Mouse (Mus musculus) limb, embryonic 13.5 days (tissue): ENCODE measurements around the gene Olfr1419. TPM values are rescaled to one million over a fixed set of nuclear protein-coding genes. Genes with fewer than 3 reads are reported as not detected.

Experiments
- ATAC-seq: fragments of 200-750 bp; cut with Nextera tagmentation; 2 replicates; pipeline ENCODE4 v1.8.0; 2017; ENCODE audit warnings: low read depth, moderate number of reproducible peaks, moderate TSS enrichment; ENCODE audit not compliant: low FRiP score
- H3K27ac ChIP-seq: fragments of 300-500 bp; sonication (generic); 2 replicates; pipeline ENCODE4 v1.5.1; 2015; ENCODE audit warnings: inconsistent platforms, mild to moderate bottlenecking, moderate library complexity
- H3K27me3 ChIP-seq: fragments of 300-500 bp; sonication (generic); 2 replicates; pipeline ENCODE4 v1.6.1; 2015; ENCODE audit warnings: mild to moderate bottlenecking, inconsistent platforms
- H3K36me3 ChIP-seq: fragments of 300-500 bp; sonication (generic); 2 replicates; pipeline ENCODE4 v1.6.1; 2015; ENCODE audit warnings: inconsistent platforms, mild to moderate bottlenecking, moderate library complexity
- H3K4me1 ChIP-seq: fragments of 300-500 bp; sonication (generic); 2 replicates; pipeline ENCODE4 v1.6.1; 2015; ENCODE audit warnings: inconsistent platforms
- H3K4me2 ChIP-seq: fragments of 300-500 bp; sonication (generic); replicated peaks from 2 replicates; pipeline ENCODE4 v1.6.1; 2015; ENCODE audit warnings: inconsistent platforms, mild to moderate bottlenecking, moderate library complexity
- H3K4me3 ChIP-seq: fragments of 300-500 bp; sonication (generic); 2 replicates; pipeline ENCODE4 v1.5.1; 2015; ENCODE audit warnings: moderate library complexity, mild to moderate bottlenecking, inconsistent platforms
- H3K9ac ChIP-seq: fragments of 300-500 bp; sonication (generic); 2 replicates; pipeline ENCODE4 v1.6.1; 2015; ENCODE audit warnings: mild to moderate bottlenecking, inconsistent platforms
- H3K9me3 ChIP-seq: fragments of 300-500 bp; sonication (generic); 2 replicates; pipeline ENCODE4 v1.6.1; 2016; ENCODE audit warnings: inconsistent platforms
- WGBS: fragments of 180-500 bp; shearing (Covaris S2); methylation state at CpG from one replicate; pipeline ENCODE4 v1.1.7; 2015; 5-methylcytosine and 5-hydroxymethylcytosine counted together
- microRNA-seq: library from miRNA; unstranded; fragments of <30 nt; microRNA quantifications from one replicate; pipeline ENCODE4, GENCODE M21; 2016
- polyA plus RNA-seq: library from polyadenylated mRNA; unstranded; fragments of >200 nt; fragmentation: Nextera tagmentation; extraction: Ambion mirVana; gene quantifications from 2 replicates; pipeline ENCODE4 v1.2.1, GENCODE M21; 2015

Gene Olfr1419
- polyA plus RNA-seq, 1 experiment from 2014 or later = not detected

- Histone ChIP-seq H3K27me3 (no peaks in the 10 kb centered on the region), H3K9me3 (no peaks in the 10 kb centered on the region), H3K4me3 (no peak overlapping the region), H3K36me3 (no peaks in the 10 kb centered on the region), H3K4me1 (no peaks in the 10 kb centered on the region), H3K9ac (no peak overlapping the region), H3K4me2 (no peak overlapping the region), H3K27ac (no peak overlapping the region)
- 73% methylated on average over 6 of the region's 6 CpGs for WGBS
- no peak for ATAC-seq
Observed at GRCm38 (mm10) chr19:11856506-11856905, 18.4 kb downstream of the Olfr1419 start.

DNA sequence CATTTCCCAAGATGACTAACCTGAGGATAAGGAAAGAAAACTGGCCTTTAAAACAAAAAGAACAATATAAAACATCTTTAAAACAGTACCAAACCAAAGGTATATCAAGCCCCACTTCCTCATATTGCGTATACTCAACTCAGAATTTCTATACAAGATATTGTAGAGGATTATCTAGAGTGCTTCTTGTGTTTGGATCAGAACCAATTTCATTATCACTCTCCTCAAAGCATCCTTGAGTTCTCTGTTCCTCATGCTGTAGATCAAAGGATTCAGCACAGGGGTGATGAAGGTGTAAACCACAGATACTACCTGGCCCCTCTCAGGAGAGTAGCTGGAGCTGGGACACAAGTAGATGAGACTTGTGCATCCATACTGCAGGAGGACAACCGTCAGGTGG, 20.1 kb downstream of the Olfr1419 start:
- 82% methylated on average over 2 of the region's 2 CpGs for WGBS
- no peaks in the 10 kb centered on the region for H3K9me3 ChIP-seq
- H3K27ac ChIP-seq = no peak overlapping the region
- H3K27me3 ChIP-seq = no peaks in the 10 kb centered on the region
- no peaks in the 10 kb centered on the region for H3K4me1 ChIP-seq
- no peak overlapping the region for H3K4me2 ChIP-seq
- no peak overlapping the region for H3K4me3 ChIP-seq
- no peaks in the 10 kb centered on the region for H3K36me3 ChIP-seq
- ATAC-seq = no peak
- H3K9ac ChIP-seq = no peak overlapping the region

DNA sequence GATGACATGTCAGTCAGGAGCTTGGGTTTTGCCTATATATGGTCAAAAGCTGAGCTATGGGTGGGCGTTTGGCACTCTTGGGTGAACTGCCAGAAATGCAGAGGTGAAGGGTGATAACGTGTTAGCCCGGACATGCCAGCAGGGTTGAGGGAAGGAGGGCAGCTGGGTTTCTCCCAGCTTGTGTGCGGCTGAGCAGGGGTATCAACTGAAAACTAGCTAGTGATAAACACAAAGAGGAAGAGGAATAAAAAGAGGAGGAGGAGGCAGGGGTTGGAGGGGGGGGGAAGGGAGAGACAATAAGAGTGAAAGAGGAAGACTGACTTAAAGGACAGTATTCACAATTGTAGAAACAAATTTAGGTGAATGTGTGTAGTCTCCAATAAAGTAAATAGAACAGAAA, 22.3 kb downstream of the Olfr1419 start:
- H3K36me3 ChIP-seq = no peaks in the 10 kb centered on the region
- H3K4me3 ChIP-seq = no peak overlapping the region
- no peaks in the 10 kb centered on the region for H3K4me1 ChIP-seq
- H3K4me2 ChIP-seq = no peak overlapping the region
- 65% methylated on average over 4 of the region's 4 CpGs for WGBS
- no peak for ATAC-seq
- H3K9me3 ChIP-seq = no peaks in the 10 kb centered on the region
- no peak overlapping the region for H3K9ac ChIP-seq
- H3K27ac ChIP-seq = no peak overlapping the region
- no peaks in the 10 kb centered on the region for H3K27me3 ChIP-seq

DNA sequence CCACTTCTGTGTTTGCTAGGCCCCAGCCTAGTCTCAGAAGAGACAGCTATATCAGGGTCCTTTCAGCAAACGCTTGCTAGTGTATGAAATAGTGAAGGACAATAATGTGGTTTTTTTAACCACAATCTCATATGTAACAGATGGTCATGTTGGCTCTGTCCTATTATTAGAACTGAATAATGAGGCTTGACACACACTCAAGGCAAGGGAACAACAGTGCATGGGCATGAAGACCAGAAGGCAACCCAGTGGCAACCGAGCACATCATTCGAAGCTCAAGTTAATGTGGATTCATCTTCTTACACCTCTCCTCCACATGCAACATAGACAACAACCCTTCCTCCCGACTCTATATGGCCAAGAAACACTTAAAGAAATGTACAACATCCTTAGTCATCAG, 28.6 kb downstream of the Olfr1419 start:
- no peak overlapping the region for H3K4me2 ChIP-seq
- no peak overlapping the region for H3K27ac ChIP-seq
- no peak overlapping the region for H3K4me3 ChIP-seq
- no peaks in the 10 kb centered on the region for H3K36me3 ChIP-seq
- no peaks in the 10 kb centered on the region for H3K9me3 ChIP-seq
- 87% methylated on average over 4 of the region's 4 CpGs for WGBS
- ATAC-seq = no peak
- H3K27me3 ChIP-seq = no peaks in the 10 kb centered on the region
- no peak overlapping the region for H3K9ac ChIP-seq
- no peaks in the 10 kb centered on the region for H3K4me1 ChIP-seq

DNA sequence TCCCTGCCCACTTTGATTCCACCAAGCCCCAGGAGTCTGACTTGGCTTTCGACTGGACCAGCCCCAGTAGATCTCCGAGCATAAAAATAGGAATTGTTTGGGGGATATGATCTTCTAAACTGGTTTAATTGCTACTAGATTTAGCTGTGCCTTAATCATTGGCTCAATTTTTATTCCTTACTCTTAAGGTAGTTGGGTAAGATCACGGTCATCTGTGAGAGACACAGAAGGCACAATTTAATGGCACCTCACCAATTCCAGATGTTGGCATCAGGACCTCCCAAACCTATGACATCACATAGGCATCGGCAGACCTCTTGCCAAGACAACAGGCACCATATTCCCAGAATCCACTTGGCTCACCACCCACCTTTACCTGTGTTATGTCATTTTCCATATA, 35.8 kb downstream of the Olfr1419 start, which contains the start of gene Olfr1417:
TSS of gene Olfr1417 (minus strand) at position 101 of the 400 bp plus-strand sequence.
- no peak within 1 kb of the TSS for H3K4me3 ChIP-seq
- 82% methylated on average over 4 of the region's 4 CpGs for WGBS
- H3K36me3 ChIP-seq = no peaks in the 10 kb centered on the region

GRCm38 (mm10) chr19:11823346-11824065, 51.4 kb downstream of the Olfr1419 start:
- Histone ChIP-seq H3K27ac (no peak overlapping the region), H3K9ac (no peak overlapping the region), H3K4me1 (peaks cover 5% of the 10 kb centered on the region), H3K4me2 (no peak overlapping the region), H3K27me3 (peaks cover 23% of the 10 kb centered on the region), H3K4me3 (no peak overlapping the region), H3K9me3 (no peaks in the 10 kb centered on the region), H3K36me3 (no peaks in the 10 kb centered on the region)
- ATAC-seq = no peak
- 28% methylated on average over 4 of the region's 4 CpGs for WGBS

More for the DNA sequence above, 35.8 kb downstream of the Olfr1419 start, which contains the start of gene Olfr1417:
- no peak for ATAC-seq
- H3K27ac ChIP-seq = no peak within 1 kb of the TSS
- H3K9me3 ChIP-seq = no peaks in the 10 kb centered on the region
- H3K27me3 ChIP-seq = no peaks in the 10 kb centered on the region
- H3K9ac ChIP-seq = no peak within 1 kb of the TSS
- no peak within 1 kb of the TSS for H3K4me2 ChIP-seq
- no peaks in the 10 kb centered on the region for H3K4me1 ChIP-seq

DNA sequence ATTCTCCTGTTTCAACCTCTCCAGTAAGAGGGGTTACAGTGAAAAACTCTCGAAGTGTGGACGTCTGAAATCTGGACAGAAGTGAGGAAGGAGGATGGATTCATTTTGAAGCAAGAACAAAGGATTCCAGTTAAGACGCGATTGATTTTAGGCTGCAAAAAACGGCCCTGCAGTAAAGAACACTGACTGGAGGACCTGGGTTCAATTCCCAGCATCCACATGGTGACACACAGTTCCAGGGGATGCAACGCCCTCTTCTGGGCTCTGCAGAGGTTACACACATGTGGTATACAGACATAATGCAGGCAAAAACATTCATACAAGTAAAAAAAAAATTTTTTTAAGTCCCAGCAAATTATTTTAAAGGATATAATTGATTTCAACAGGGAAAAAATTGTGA, 54.7 kb downstream of the Olfr1419 start:
- 31% methylated on average over 6 of the region's 6 CpGs for WGBS
- peak overlapping the region; percentile 66 for H3K4me3 ChIP-seq
- H3K4me2 ChIP-seq = peak overlapping the region; percentile 96
- no peaks in the 10 kb centered on the region for H3K9me3 ChIP-seq
- peaks cover 5% of the 10 kb centered on the region for H3K4me1 ChIP-seq
- no peaks in the 10 kb centered on the region for H3K36me3 ChIP-seq
- no peak overlapping the region for H3K27ac ChIP-seq
- no peak for ATAC-seq
- no peak overlapping the region for H3K9ac ChIP-seq
- H3K27me3 ChIP-seq = peaks cover 56% of the 10 kb centered on the region

DNA sequence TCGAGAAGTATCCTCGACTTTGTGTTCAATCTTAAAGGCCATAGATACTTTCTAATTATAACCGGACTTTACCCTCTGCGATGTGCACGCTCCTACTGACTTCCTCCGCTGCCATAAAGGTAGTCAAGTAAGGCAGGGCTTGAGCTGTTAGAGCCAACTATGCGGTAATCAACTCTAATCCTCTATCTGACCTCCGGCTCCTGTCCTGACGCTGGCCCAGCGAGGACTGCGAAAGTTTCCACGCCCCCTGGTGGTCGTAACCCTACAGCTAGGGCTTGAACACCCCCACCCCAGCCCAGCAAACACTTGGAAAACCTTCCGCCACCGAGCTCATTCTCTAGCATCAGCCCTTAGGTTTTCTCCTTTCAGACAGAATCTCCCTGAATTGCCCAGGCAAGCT, 55.1 kb downstream of the Olfr1419 start:
- Histone ChIP-seq H3K36me3 (no peaks in the 10 kb centered on the region), H3K9ac (no peak overlapping the region), H3K4me3 (peak overlapping the region; percentile 66), H3K4me1 (peaks cover 5% of the 10 kb centered on the region), H3K9me3 (no peaks in the 10 kb centered on the region), H3K27ac (no peak overlapping the region), H3K27me3 (peaks cover 60% of the 10 kb centered on the region), H3K4me2 (peak overlapping the region; percentile 96)
- ATAC-seq = peak; percentile 75; the same call in 1 of the 2 replicates
- WGBS = under 1% methylated on average over 15 of the region's 15 CpGs

GRCm38 (mm10) chr19:11819143-11819700, 55.7 kb downstream of the Olfr1419 start, which contains the start of gene Stx3:
Gene Stx3, minus strand, starts transcription at chr19:11819403.
- Histone ChIP-seq H3K4me3 (peak within 1 kb of the TSS; percentile 66), H3K27ac (no peak within 1 kb of the TSS), H3K36me3 (no peaks in the 10 kb centered on the region), H3K9ac (peak within 1 kb of the TSS; percentile 76), H3K9me3 (no peaks in the 10 kb centered on the region), H3K4me1 (peaks cover 5% of the 10 kb centered on the region), H3K27me3 (peaks cover 63% of the 10 kb centered on the region), H3K4me2 (peak within 1 kb of the TSS; percentile 96)
- ATAC-seq = no peak
- WGBS = under 1% methylated on average over 20 of the region's 20 CpGs

Small RNA genes lying within 50 kb of the gene (microRNA-seq; reads per million reads assigned to microRNA genes)
- 3.8 reads per million, percentile 17 among the genes with 10 or more reads in this experiment for gene Mir6994

Other genes starting within 250 kb of the Olfr1419 start
- gene Ms4a3, start 234.3 kb downstream of the Olfr1419 start, polyA plus RNA-seq = not detected in 2 replicates
- not detected in 2 replicates for gene Oosp2, start 214.5 kb downstream of the Olfr1419 start, polyA plus RNA-seq
- gene Oosp1, start 184.0 kb downstream of the Olfr1419 start, polyA plus RNA-seq = not detected in 2 replicates
- gene Oosp3, start 178.1 kb downstream of the Olfr1419 start, polyA plus RNA-seq = not detected in 2 replicates
- not detected in 2 replicates for gene Gif, start 127.6 kb downstream of the Olfr1419 start, polyA plus RNA-seq
- 42.8 and 46.0 TPM in 2 replicates for gene Mrpl16, start 104.7 kb downstream of the Olfr1419 start, polyA plus RNA-seq
- gene Stx3, start 55.7 kb downstream of the Olfr1419 start, polyA plus RNA-seq = 5.4 TPM in 2 replicates
- gene Olfr1417, start 35.9 kb downstream of the Olfr1419 start, polyA plus RNA-seq = not detected in 2 replicates
- gene Olfr1418, start 14.0 kb downstream of the Olfr1419 start, polyA plus RNA-seq = not detected in 2 replicates
- gene Olfr1420, start 11.5 kb upstream of the Olfr1419 start, polyA plus RNA-seq = not detected in 2 replicates
- 16.7 and 19.5 TPM in 2 replicates for gene Patl1, start 37.3 kb upstream of the Olfr1419 start, polyA plus RNA-seq
- gene Osbp, start 90.8 kb upstream of the Olfr1419 start, polyA plus RNA-seq = 5.1 and 5.3 TPM in 2 replicates
- gene Olfr1423, start 166.2 kb upstream of the Olfr1419 start, polyA plus RNA-seq = not detected in 2 replicates
- gene Olfr1424, start 187.6 kb upstream of the Olfr1419 start, polyA plus RNA-seq = not detected in 2 replicates
- gene Olfr1425, start 202.6 kb upstream of the Olfr1419 start, polyA plus RNA-seq = not detected in 2 replicates
- gene Olfr1426, start 216.9 kb upstream of the Olfr1419 start, polyA plus RNA-seq = not detected in 2 replicates
- gene Olfr1427, start 228.2 kb upstream of the Olfr1419 start, polyA plus RNA-seq = not detected in 2 replicates
- not detected in 2 replicates for gene Olfr1428, start 240.8 kb upstream of the Olfr1419 start, polyA plus RNA-seq
- not detected in 2 replicates for gene Olfr76, start 248.1 kb upstream of the Olfr1419 start, polyA plus RNA-seq